Mouse (Mus musculus) hindbrain, embryonic 13.5 days (tissue): ENCODE measurements around the gene Cd80. TPM values are rescaled to one million over a fixed set of nuclear protein-coding genes. Genes with fewer than 3 reads are reported as not detected.
"Not testable (repeated sequence)": the region's sequence is repeated elsewhere in the genome, so short reads cannot be mapped to it uniquely, and the experiment has no call there.

Source experiments
- ATAC-seq: fragments of 200-750 bp; cut with Nextera tagmentation; 2 replicates; pipeline ENCODE4 v1.8.0; 2017; ENCODE audit warnings: moderate TSS enrichment; ENCODE audit not compliant: low FRiP score
- H3K27ac ChIP-seq: fragments of 300-500 bp; sonication (generic); 2 replicates; pipeline ENCODE4 v1.5.1; 2015; ENCODE audit warnings: inconsistent platforms, mild to moderate bottlenecking, moderate library complexity
- H3K27me3 ChIP-seq: fragments of 300-500 bp; sonication (generic); 2 replicates; pipeline ENCODE4 v1.6.1; 2015; ENCODE audit warnings: mild to moderate bottlenecking, inconsistent platforms
- H3K36me3 ChIP-seq: fragments of 300-500 bp; sonication (generic); 2 replicates; pipeline ENCODE4 v1.6.1; 2015; ENCODE audit warnings: mild to moderate bottlenecking, inconsistent platforms
- H3K4me1 ChIP-seq: fragments of 300-500 bp; sonication (generic); replicated peaks from 2 replicates; pipeline ENCODE4 v1.6.1; 2015; ENCODE audit warnings: inconsistent platforms
- H3K4me2 ChIP-seq: fragments of 300-500 bp; sonication (generic); 2 replicates; pipeline ENCODE4 v1.6.1; 2015; ENCODE audit warnings: inconsistent platforms, mild to moderate bottlenecking, moderate library complexity
- H3K4me3 ChIP-seq: fragments of 300-500 bp; sonication (generic); 2 replicates; pipeline ENCODE4 v1.5.1; 2015; ENCODE audit warnings: mild to moderate bottlenecking, inconsistent platforms
- H3K9ac ChIP-seq: fragments of 300-500 bp; sonication (generic); 2 replicates; pipeline ENCODE4 v1.6.1; 2015; ENCODE audit warnings: mild to moderate bottlenecking, inconsistent platforms
- H3K9me3 ChIP-seq: fragments of 300-500 bp; sonication (generic); 2 replicates; pipeline ENCODE4 v1.6.1; 2016; ENCODE audit warnings: inconsistent platforms
- WGBS: fragments of 180-500 bp; shearing (Covaris S2); methylation state at CpG from one replicate; pipeline ENCODE4 v1.1.7; 2015; 5-methylcytosine and 5-hydroxymethylcytosine counted together
- polyA plus RNA-seq: library from polyadenylated mRNA; unstranded; fragments of >200 nt; fragmentation: Nextera tagmentation; extraction: Ambion mirVana; gene quantifications from 2 replicates; pipeline ENCODE4 v1.2.1, GENCODE M21; 2015

Cd80 gene
- polyA plus RNA-seq, 1 experiment from 2014 or later, result 0.55 TPM

- H3K9ac ChIP-seq, result no peak overlapping the region
- H3K9me3 ChIP-seq, result no peaks in the 10 kb centered on the region
- H3K4me1 ChIP-seq, result no peaks in the 10 kb centered on the region
- H3K36me3 ChIP-seq, result peaks cover 17% of the 10 kb centered on the region
- no peak overlapping the region for H3K4me3 ChIP-seq
- H3K27me3 ChIP-seq, result no peaks in the 10 kb centered on the region
- 89% methylated on average over 1 of the region's 1 CpGs for WGBS
- no peak overlapping the region for H3K4me2 ChIP-seq
- no peak overlapping the region for H3K27ac ChIP-seq
- ATAC-seq, result no peak
Observed at GRCm38 (mm10) chr16:38439190-38439589, 16.2 kb upstream of the Cd80 start.

- no peaks in the 10 kb centered on the region for H3K4me1 ChIP-seq
- H3K9ac ChIP-seq, result no peak overlapping the region
- no peaks in the 10 kb centered on the region for H3K9me3 ChIP-seq
- no peak for ATAC-seq
- H3K36me3 ChIP-seq, result peaks cover 29% of the 10 kb centered on the region
- H3K27ac ChIP-seq, result no peak overlapping the region
- no peak overlapping the region for H3K4me3 ChIP-seq
- no peaks in the 10 kb centered on the region for H3K27me3 ChIP-seq
- 89% methylated on average over 6 of the region's 6 CpGs for WGBS
- no peak overlapping the region for H3K4me2 ChIP-seq
Observed at GRCm38 (mm10) chr16:38440403-38440802, 15.0 kb upstream of the Cd80 start.

- H3K27ac ChIP-seq, result no peak overlapping the region
- no peak overlapping the region for H3K9ac ChIP-seq
- no peaks in the 10 kb centered on the region for H3K27me3 ChIP-seq
- no peak overlapping the region for H3K4me3 ChIP-seq
- 89% methylated on average over 5 of the region's 5 CpGs for WGBS
- ATAC-seq, result no peak
- no peaks in the 10 kb centered on the region for H3K4me1 ChIP-seq
- H3K36me3 ChIP-seq, result peaks cover 41% of the 10 kb centered on the region
- no peaks in the 10 kb centered on the region for H3K9me3 ChIP-seq
- H3K4me2 ChIP-seq, result no peak overlapping the region
Observed at GRCm38 (mm10) chr16:38441611-38442010, 13.8 kb upstream of the Cd80 start.

- Histone ChIP-seq H3K9ac (no peak overlapping the region), H3K27me3 (no peaks in the 10 kb centered on the region), H3K4me2 (no peak overlapping the region), H3K4me1 (no peaks in the 10 kb centered on the region), H3K27ac (no peak overlapping the region), H3K9me3 (no peaks in the 10 kb centered on the region), H3K36me3 (peaks cover 47% of the 10 kb centered on the region), H3K4me3 (no peak overlapping the region)
- WGBS, result 89% methylated on average over 8 of the region's 8 CpGs
- no peak for ATAC-seq
Observed at GRCm38 (mm10) chr16:38442216-38442615, 13.1 kb upstream of the Cd80 start.

GRCm38 (mm10) chr16:38443721-38444464 lies 11.5 kb upstream of the Cd80 start:
- Histone ChIP-seq H3K4me1 (no peaks in the 10 kb centered on the region), H3K4me2 (no peak overlapping the region), H3K27me3 (no peaks in the 10 kb centered on the region), H3K4me3 (no peak overlapping the region), H3K36me3 (peaks cover 64% of the 10 kb centered on the region), H3K9ac (no peak overlapping the region), H3K27ac (no peak overlapping the region), H3K9me3 (no peaks in the 10 kb centered on the region)
- ATAC-seq, result no peak
- WGBS, result 99% methylated on average over 7 of the region's 7 CpGs

GRCm38 (mm10) chr16:38445046-38445445 lies 10.3 kb upstream of the Cd80 start:
- 100% methylated on average over 1 of the region's 1 CpGs for WGBS
- Histone ChIP-seq H3K27me3 (no peaks in the 10 kb centered on the region), H3K36me3 (peaks cover 75% of the 10 kb centered on the region), H3K27ac (no peak overlapping the region), H3K4me2 (no peak overlapping the region), H3K9me3 (no peaks in the 10 kb centered on the region), H3K9ac (no peak overlapping the region), H3K4me3 (no peak overlapping the region), H3K4me1 (peaks cover 4% of the 10 kb centered on the region; the same call in 1 of the 2 replicates)
- ATAC-seq, result no peak

GRCm38 (mm10) chr16:38445576-38445975 lies 9.8 kb upstream of the Cd80 start:
- H3K4me3 ChIP-seq, result no peak overlapping the region
- H3K36me3 ChIP-seq, result peaks cover 80% of the 10 kb centered on the region
- H3K9me3 ChIP-seq, result no peaks in the 10 kb centered on the region
- H3K4me2 ChIP-seq, result no peak overlapping the region
- peaks cover 9% of the 10 kb centered on the region for H3K4me1 ChIP-seq
- WGBS, result 98% methylated on average over 20 of the region's 20 CpGs
- H3K9ac ChIP-seq, result no peak overlapping the region
- ATAC-seq, result no peak
- no peak overlapping the region for H3K27ac ChIP-seq
- no peaks in the 10 kb centered on the region for H3K27me3 ChIP-seq

GRCm38 (mm10) chr16:38446141-38446540 lies 9.2 kb upstream of the Cd80 start:
- H3K27me3 ChIP-seq, ATAC-seq, H3K27ac ChIP-seq, H3K4me3 ChIP-seq, H3K4me2 ChIP-seq, H3K9me3 ChIP-seq, H3K9ac ChIP-seq: not testable (repeated sequence)
- WGBS, result 96% methylated on average over 2 of the region's 2 CpGs
- H3K36me3 ChIP-seq, result peaks cover 80% of the 10 kb centered on the region
- peaks cover 13% of the 10 kb centered on the region for H3K4me1 ChIP-seq

GRCm38 (mm10) chr16:38447366-38447765 lies 8.0 kb upstream of the Cd80 start:
- 91% methylated on average over 21 of the region's 21 CpGs for WGBS
- Histone ChIP-seq H3K9ac (no peak overlapping the region), H3K4me1 (peaks cover 23% of the 10 kb centered on the region), H3K27me3 (no peaks in the 10 kb centered on the region), H3K4me3 (no peak overlapping the region), H3K36me3 (peaks cover 80% of the 10 kb centered on the region), H3K9me3 (no peaks in the 10 kb centered on the region), H3K27ac (no peak overlapping the region), H3K4me2 (no peak overlapping the region)
- ATAC-seq, result no peak

GRCm38 (mm10) chr16:38448458-38448857 lies 6.9 kb upstream of the Cd80 start:
- H3K9ac ChIP-seq, result no peak overlapping the region
- peaks cover 71% of the 10 kb centered on the region for H3K36me3 ChIP-seq
- no peak for ATAC-seq
- WGBS, result 93% methylated on average over 12 of the region's 12 CpGs
- H3K4me2 ChIP-seq, result no peak overlapping the region
- no peaks in the 10 kb centered on the region for H3K27me3 ChIP-seq
- H3K9me3 ChIP-seq, result no peaks in the 10 kb centered on the region
- no peak overlapping the region for H3K27ac ChIP-seq
- H3K4me3 ChIP-seq, result no peak overlapping the region
- peaks cover 23% of the 10 kb centered on the region for H3K4me1 ChIP-seq

- Histone ChIP-seq H3K27ac (no peak overlapping the region), H3K36me3 (peaks cover 48% of the 10 kb centered on the region), H3K9me3 (no peaks in the 10 kb centered on the region), H3K4me2 (no peak overlapping the region), H3K4me1 (peaks cover 23% of the 10 kb centered on the region), H3K27me3 (no peaks in the 10 kb centered on the region), H3K4me3 (no peak overlapping the region), H3K9ac (no peak overlapping the region)
- ATAC-seq, result no peak
- 92% methylated on average over 7 of the region's 7 CpGs for WGBS
Observed at GRCm38 (mm10) chr16:38450707-38451106, 4.7 kb upstream of the Cd80 start.

- H3K36me3 ChIP-seq, result peaks cover 39% of the 10 kb centered on the region
- peak overlapping the region; percentile 96 for H3K9ac ChIP-seq
- ATAC-seq, result no peak
- no peaks in the 10 kb centered on the region for H3K27me3 ChIP-seq
- peaks cover 23% of the 10 kb centered on the region for H3K4me1 ChIP-seq
- peak overlapping the region; percentile 92 for H3K27ac ChIP-seq
- peak overlapping the region; percentile 79 for H3K4me3 ChIP-seq
- WGBS, result 53% methylated on average over 12 of the region's 12 CpGs
- no peaks in the 10 kb centered on the region for H3K9me3 ChIP-seq
- peak overlapping the region; percentile 84 for H3K4me2 ChIP-seq
Observed at GRCm38 (mm10) chr16:38451421-38452205, 3.7 kb upstream of the Cd80 start.
